Mouse (Mus musculus) B cell, adult 67 days (primary cell): Measurements from ENCODE around the gene Hells. TPM values are rescaled to one million over a fixed set of nuclear protein-coding genes. Genes with fewer than 3 reads are reported as not detected.

Experiments
- total RNA-seq, 2 experiments: library from RNA; stranded (reverse); gene quantifications; 4 replicates each; pipeline ENCODE4 v1.2.4; 2023

Hells gene
- 10 to 100 TPM; 13.2 to 20.6 TPM for total RNA-seq

DNA sequence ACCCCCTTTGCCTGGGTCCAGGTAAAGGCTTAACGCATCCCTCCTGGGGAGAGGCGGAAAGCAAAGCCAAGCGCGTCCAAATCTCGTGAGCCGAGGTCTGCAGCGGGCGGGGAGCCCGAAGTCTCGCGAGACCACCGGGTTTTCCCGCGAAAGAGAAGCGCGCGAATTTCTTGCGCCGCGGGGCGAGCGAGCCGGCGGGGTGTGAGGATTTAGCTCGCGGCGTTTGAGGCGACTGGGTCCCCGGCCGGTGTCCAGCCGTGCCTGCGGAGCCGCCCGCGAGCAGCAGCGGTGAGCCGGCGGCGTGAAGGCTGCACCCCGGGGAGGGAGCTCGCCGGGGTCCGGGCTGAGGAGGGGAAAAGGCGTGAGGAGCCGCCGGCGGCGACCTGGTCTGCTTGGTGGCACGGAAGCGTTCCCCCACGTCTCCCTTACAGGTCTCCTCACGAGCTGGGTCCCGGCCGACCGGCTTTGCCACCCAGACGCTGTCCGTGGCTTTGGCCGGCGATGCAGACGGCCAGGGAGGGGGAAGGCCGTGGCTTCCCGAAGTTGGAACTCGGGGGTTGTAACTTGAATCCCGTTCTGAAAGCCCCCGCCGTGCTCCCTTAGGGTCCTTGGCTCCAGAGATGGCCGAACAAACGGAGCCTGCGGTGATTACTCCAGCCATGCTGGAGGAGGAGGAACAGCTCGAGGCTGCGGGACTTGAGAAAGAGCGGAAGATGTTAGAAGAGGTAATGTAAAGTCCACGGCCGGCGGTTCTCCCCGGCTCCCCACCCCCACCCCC is at the start of gene Hells:
Hells (plus strand) TSS at position 128 of the 778 bp plus-strand sequence.

DNA sequence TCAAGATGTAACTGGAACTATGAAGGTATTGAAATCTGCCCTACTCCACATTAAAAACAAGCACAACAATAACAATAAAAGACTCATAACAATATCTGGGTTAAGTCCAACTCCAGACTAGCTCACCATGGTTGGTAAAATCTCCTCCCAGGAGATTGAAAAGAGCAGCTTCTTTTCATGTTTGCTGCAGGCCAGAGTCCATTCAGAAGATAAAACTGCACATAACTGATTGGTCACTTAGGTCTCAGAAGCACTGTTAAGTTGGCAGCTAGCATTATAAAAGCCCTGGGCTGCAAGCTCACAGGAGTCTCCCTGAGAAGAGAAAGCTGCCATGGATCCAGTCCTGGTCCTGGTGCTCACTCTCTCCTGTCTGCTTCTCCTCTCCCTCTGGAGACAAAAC is 76.0 kb downstream of the Hells start, which contains the start of gene Cyp2c55:
Cyp2c55 (plus strand) TSS at position 305 of the 400 bp plus-strand sequence.

Other genes with a start within 250 kb of the Hells start
- 10 to 100 TPM; 22.1 to 24.0 TPM for gene Noc3l, start 111.7 kb upstream of the Hells start, total RNA-seq
- gene Tbc1d12, start 94.3 kb upstream of the Hells start, total RNA-seq, result 1 to 10 TPM; 3.9 to 4.3 TPM
- gene Cyp2c55, start 76.1 kb downstream of the Hells start, total RNA-seq, result under 1 TPM in 1 of 2 experiments, not detected in 1; 0.27 TPM
- not detected for gene Cyp2c65, start 130.1 kb downstream of the Hells start, total RNA-seq
- gene Cyp2c66, start 183.0 kb downstream of the Hells start, total RNA-seq, result not detected